Mouse (Mus musculus): ENCODE data around the gene Nfe2l1.

The Nfe2l1 gene

DNA sequence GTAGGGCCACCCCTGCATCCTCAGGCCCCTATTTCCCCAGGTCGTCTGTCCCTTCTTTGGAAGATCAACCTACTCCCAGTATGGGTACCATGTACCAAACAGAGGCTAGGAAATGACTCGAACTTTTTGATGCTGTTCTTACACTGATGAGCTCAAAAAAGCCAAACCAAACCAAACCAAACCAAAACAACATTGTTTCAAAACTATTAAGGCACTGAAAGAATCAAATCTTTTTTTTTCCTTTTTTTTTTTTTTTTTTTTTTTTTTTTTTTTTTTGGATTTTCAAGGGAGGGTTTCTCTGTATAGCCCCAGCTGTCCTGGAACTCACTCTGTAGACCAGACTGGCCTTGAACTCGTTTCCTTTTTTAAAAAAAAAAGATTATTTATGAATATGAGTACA is 13.9 kb upstream of the Nfe2l1 start:
- DNase-seq = no peak

- DNase-seq = no peak
Measured at GRCm38 (mm10) chr11:96840290-96840689, 10.5 kb upstream of the Nfe2l1 start.

DNA sequence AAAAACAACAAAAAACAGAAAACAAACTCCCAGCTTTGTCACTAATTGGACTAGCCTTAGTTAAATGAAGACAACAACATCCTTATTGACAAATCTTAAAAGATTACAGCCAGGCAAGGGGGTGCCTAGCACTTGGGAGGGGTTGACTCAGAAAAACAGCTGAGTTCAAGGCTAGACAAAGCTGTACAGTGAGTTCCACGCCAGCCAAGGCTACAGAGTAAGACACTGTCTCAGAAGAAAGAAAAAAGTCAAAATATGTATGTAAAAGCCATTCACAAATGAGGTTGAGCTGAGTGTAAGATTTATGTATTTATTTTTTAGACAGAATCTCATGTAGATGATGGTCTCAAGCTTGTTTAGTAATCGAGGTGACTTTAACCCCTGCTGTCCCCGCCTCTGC is 10.1 kb upstream of the Nfe2l1 start:
- DNase-seq = no peak

DNA sequence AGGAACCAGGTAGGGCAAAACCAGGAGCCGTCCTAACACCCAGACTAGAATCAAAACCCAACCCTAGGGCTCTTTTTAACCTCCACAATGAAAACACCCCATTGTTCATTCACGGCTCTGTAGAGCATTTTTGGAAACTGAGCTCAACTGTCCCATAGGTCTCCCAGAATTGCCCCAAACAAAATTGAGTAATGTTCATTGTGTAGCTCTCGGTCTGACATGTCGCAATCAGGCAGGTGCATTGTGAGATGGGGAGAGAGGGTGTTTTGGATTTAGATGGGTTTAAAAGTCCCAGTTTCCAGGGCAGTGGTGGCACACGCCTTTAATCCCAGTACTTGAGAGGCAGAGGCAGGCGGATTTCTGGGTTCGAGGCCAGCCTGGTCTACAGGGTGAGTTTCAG is 9.7 kb upstream of the Nfe2l1 start:
- DNase-seq = no peak

DNA sequence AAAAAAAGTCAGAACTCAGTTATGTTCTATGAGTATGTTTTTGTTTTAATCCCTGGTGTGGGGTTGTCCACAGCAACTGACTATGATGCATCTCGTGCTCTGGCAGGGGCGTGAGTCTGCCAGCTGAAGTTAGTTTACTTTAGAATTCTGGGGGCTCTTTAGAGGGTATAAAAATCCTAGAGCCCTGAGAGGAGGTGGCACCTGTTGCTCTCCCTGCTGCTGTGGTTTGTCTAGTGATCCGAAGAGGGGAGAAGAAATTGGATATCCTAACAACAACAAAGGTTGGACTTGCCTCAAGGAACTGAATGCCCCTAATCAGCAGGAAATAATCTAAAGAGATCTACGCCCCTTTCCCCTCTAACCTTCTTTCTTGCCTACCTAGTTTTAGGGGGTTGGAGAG is 8.6 kb upstream of the Nfe2l1 start:
- DNase-seq = no peak

GRCm38 (mm10) chr11:96837298-96837697 is 7.5 kb upstream of the Nfe2l1 start:
- DNase-seq = no peak

DNA sequence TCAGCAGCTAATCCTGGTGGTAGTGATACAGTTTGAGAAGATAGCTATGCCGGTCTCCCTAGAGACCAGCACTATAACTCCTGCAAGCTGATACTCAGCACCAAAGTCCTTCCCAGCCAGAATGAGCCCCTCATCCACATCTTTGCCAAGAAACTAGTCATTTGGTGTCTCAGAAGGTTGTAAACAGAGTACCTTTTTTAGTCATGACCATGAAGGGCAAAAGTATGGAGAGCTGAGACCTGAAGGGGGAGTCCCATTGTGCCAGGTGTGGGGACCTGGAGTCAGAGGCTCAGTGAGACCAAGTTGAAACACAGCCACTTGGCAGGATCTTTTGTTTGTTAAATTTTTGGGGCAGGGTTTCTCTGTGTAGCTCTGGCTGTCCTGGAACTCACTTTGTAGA is 4.4 kb upstream of the Nfe2l1 start:
- no peak for DNase-seq

DNA sequence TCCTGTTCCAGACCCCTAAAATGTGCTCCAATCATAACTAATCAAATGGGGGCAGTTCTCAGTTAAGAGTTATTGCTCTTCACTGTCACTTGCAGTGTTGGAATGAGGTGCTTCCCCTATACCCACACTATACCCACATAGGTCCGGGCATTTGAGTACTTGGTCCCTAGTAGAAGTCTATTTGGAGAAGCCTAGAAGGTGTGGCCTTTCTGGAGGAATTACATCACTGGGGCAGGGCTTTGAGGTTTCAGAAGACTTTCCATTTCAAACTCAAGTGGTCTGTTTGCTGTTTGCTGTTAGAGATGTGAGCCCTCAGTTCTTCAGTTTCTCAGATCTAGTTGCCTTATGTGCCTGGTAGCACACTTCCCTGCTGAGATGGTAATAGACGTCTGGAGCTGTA is 3.2 kb upstream of the Nfe2l1 start:
- DNase-seq = no peak

DNA sequence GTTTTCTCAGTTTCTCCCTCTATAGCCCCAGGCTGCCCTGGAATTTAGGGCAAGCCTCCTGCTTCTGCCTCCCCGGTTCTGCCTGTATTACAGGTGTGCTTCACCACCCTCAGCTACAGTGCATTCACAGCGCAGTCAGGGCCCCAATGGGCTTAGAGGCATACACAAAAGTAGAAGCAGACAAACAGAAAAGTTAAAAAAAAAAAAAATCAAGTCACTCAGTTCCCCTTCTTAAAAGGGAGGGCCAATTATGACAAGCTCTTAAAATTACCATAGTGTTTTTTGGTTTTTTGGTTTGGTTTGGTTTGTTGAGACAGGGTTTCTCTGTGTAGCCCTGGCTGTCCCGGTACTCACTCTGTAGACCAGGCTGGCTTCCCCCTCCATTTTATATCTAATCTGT is 2.8 kb upstream of the Nfe2l1 start:
- no peak for DNase-seq

GRCm38 (mm10) chr11:96831516-96831915 is 1.7 kb upstream of the Nfe2l1 start:
- DNase-seq = no peak

DNA sequence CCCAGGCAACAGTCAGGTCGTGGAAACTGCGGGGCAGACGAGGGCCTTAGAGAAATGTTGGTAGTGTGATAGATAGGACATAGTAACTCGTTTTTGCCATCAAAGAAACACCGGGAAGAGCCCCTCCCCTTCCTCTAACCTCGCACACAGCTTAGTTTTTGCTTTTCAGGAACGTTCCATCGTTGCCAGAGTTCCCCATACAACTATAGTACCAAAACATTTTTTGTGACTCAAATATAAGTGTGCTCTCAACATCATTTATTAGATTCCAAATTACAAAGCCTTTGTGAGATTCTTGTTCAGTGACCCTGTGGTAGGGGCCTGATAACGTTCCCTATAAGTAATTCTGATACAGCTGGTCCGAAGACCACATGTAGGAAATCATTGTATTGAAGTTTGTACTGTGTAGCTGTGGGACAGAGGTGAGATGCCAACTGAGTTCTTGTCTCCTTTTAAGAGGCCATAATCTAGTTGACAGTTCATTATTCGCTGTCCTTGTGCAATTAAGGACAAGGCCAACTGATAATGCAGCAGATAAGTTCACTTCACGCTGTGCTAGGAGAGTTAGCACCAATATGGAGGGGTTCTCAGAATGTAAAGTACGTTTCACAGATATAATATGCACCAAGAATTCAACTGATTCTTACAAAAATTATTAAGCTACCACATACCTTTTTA is 910 bp upstream of the Nfe2l1 start:
- DNase-seq = no peak

- DNase-seq = peak; percentile 99
Measured at GRCm38 (mm10) chr11:96829403-96829812, 360 bp downstream of the Nfe2l1 start.

- DNase-seq = no peak
Measured at GRCm38 (mm10) chr11:96828881-96829280, 887 bp downstream of the Nfe2l1 start.

DNA sequence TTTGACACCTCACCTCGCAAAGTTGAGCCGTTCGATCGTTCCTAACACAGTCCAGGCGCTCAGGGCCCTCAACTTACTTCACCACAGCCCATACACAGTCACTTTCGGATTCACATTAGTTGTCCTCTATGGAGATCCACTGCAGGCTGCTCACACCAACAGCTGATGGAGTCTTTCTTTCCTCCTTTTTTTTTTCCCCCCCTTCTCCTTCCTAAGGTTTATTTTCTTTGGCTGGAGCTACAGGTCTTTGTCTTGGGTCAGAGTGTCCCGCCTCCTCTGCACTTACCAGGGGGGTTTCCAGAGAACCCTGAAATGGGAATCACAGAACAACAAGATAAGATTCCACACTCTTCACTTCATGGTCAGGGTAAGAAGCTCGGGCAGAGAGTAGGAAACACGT is 1.9 kb downstream of the Nfe2l1 start:
- no peak for DNase-seq

- peak; percentile 95 for DNase-seq
Measured at GRCm38 (mm10) chr11:96827062-96827581, 2.6 kb downstream of the Nfe2l1 start.

GRCm38 (mm10) chr11:96826481-96826880 is 3.3 kb downstream of the Nfe2l1 start:
- DNase-seq = peak; percentile 93

- DNase-seq = peak; percentile 99
Measured at GRCm38 (mm10) chr11:96824783-96825495, 4.8 kb downstream of the Nfe2l1 start.

DNA sequence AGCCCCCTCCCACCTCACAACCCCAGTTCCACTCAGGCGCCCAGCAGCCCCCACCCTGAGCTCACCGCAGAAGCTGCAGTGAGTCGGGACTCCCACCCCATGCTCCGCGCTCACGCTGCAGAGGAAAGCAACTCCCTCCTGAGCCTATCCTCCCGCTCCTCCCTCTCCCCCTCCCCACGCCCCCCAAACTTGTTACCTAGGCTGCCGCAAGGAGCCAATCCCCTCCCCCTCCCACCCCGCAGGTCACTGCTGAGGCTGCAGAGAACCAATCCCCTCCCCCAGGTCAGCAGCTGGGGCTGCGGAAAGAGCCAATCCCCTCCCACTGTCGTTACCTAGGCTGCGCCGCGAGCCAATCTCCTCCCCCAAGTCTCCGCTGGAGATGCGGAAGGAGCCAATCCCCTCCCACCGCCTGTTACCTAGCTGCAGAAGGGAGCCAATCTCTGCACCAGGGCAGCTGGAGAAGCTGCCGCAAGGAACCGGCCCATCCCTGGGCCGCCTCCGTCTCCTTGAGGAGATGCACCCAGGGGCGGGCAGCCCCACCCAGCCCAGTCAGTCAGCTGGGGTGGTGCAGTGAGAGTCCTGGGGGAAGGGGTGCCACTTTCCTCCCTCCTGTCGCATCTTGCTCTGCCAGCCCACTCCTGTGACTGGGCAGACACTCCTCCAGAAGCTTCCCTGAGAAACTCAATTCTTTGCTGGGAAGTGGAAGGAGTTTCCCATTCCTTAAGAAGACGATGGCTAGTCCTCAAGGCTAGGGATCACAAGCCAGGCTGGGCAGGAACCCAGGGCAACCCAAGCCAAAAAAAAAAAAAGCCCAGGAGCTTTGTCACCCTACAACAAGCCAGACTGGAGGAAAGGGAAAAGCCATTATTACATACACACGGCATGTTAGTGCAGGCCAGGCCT is 5.6 kb downstream of the Nfe2l1 start:
- peak; percentile 99 for DNase-seq

- DNase-seq = peak; percentile 96
Measured at GRCm38 (mm10) chr11:96823471-96823837, 6.3 kb downstream of the Nfe2l1 start.

DNA sequence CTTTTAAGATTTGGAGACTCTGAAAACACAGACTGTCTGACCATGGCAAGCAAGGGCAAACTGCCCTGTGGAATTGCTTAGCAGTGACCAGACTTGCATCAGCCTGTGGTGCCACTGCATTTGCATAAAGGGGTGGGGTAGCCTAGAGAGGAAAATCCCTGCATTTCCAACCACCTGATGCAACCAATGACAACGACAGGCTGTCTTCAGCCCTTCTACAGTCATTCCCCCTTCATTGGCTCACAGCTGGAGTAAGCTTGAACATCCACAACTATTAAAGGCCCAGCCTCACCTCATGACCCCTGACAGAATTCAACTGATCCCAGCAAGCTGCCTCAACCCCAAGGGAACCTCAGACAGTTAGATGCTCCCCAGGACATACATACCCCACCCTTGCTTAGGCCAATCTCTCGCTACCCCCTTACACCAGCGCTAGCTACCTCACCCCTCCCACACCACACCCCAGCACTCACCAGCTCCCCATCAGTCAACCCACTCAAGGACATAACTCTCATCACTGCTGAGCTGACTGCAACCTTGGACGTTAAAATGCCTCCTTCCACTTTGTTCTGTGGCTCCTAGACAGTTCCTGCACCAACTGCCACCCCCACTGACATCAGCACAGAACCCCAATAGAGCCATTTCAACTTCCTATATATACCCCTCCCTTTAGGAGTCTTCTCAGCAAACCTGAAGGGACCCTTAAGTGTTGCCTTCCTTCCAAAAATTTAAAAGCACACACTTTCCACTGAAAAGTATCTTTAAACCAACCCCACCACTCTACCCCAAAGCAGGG is 6.9 kb downstream of the Nfe2l1 start:
- peak; percentile 92 for DNase-seq

DNA sequence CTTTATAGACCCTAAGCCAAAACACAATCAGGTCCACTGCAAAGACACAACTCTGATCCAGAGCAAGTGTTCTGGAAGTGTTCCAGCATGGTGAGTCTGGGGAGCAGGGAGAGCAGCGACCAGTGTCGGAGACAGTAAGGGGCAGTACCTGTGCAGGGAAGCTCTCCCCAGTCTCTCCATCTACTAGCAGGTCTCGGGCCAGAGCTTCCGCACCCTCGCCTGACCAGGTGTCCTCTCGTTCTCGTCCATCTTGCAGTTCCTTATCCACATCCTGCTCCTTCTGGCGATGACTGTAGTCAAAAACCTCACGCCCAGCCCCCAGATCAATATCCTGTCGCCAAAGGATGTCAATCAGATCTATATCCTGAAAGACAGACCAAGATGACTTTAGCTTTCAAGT is 7.8 kb downstream of the Nfe2l1 start:
- DNase-seq = no peak

DNA sequence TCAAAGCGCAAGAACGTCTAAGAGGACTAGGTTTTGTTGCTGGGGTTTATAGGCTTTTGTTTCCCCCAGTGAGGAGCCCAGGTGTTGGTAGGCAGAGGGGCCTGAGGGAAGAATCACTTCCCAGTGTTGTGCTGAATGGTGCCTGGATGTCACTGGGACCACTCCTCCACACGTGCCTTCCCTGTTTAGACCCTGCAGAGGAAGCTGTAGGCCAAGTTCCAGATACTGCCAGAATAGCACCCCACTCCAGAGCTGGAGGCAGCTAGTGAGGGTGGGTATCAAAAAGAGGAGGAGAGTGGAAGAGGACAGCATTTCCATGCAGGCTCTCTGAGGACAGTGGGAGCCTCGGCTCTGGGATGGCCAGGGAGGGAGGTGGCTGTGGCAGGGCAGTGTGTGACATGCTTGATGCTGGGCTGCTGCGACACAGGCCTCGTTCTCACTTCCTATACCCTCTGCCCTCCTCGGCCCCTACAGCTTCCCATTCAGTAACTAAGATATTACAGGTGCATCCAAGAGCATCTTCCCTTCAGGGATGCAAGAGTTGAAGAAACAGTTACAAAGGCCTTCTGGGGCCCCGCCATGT is 11.5 kb downstream of the Nfe2l1 start:
- no peak for DNase-seq

All from heart, adult 11 months (tissue).